Mouse (Mus musculus) kidney, embryonic 15.5 days (tissue): ENCODE results near the gene Klk6. TPM values are rescaled to one million over a fixed set of nuclear protein-coding genes. Genes with fewer than 3 reads are reported as not detected.

Source experiments
- ATAC-seq: fragments of 200-750 bp; cut with Nextera tagmentation; replicated peaks from 2 replicates; pipeline ENCODE4 v1.8.0; 2017; ENCODE audit warnings: moderate TSS enrichment; ENCODE audit not compliant: low FRiP score
- H3K27ac ChIP-seq: fragments of 300-500 bp; sonication (generic); 2 replicates; pipeline ENCODE4 v1.5.1; 2015; ENCODE audit warnings: mild to moderate bottlenecking, inconsistent platforms
- H3K27me3 ChIP-seq: fragments of 300-500 bp; sonication (generic); 2 replicates; pipeline ENCODE4 v1.6.1; 2015; ENCODE audit warnings: inconsistent platforms
- H3K36me3 ChIP-seq: fragments of 300-500 bp; sonication (generic); 2 replicates; pipeline ENCODE4 v1.6.1; 2015; ENCODE audit warnings: inconsistent platforms
- H3K4me1 ChIP-seq: fragments of 300-500 bp; sonication (generic); 2 replicates; pipeline ENCODE4 v1.6.1; 2015; ENCODE audit warnings: inconsistent platforms
- H3K4me2 ChIP-seq: fragments of 300-500 bp; sonication (generic); 2 replicates; pipeline ENCODE4 v1.6.1; 2015; ENCODE audit warnings: moderate library complexity, mild to moderate bottlenecking, inconsistent platforms
- H3K4me3 ChIP-seq: fragments of 300-500 bp; sonication (generic); replicated peaks from 2 replicates; pipeline ENCODE4 v1.5.1; 2015; ENCODE audit warnings: mild to moderate bottlenecking, inconsistent platforms
- H3K9ac ChIP-seq: fragments of 300-500 bp; sonication (generic); 2 replicates; pipeline ENCODE4 v1.6.1; 2015; ENCODE audit warnings: mild to moderate bottlenecking, inconsistent platforms
- H3K9me3 ChIP-seq: fragments of 300-500 bp; sonication (generic); replicated peaks from 2 replicates; pipeline ENCODE4 v1.6.1; 2016; ENCODE audit warnings: inconsistent platforms
- WGBS: fragments of 180-500 bp; shearing (Covaris S2); methylation state at CpG from one replicate; pipeline ENCODE4 v1.1.7; 2015; ENCODE audit warnings: mixed read lengths; 5-methylcytosine and 5-hydroxymethylcytosine counted together
- polyA plus RNA-seq: library from polyadenylated mRNA; unstranded; fragments of >200 nt; fragmentation: Nextera tagmentation; extraction: Ambion mirVana; gene quantifications from 2 replicates; pipeline ENCODE4 v1.2.1, GENCODE M21; 2015

Klk6 gene
- polyA plus RNA-seq, 1 experiment from 2014 or later: 0.18 TPM

DNA sequence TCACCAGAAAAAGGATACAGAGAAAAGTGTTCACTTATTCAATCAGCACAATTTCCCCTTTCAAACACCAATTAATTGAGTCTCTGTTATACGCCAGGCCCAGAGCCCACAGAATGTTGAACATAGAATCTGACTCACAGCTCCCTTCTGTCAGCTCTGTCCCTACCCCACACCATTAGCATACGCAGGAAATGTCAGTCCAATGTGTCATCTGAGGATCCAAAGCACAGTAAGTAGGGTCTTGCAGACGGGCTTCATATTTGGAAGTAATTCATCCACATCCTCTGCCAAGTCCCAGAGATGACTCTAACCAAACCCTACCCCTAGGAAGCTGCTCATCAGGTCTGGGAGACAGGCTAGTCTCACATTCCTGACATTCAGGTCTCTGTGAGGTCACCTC lies 36.2 kb upstream of the Klk6 start:
- no peak overlapping the region for H3K4me2 ChIP-seq
- H3K36me3 ChIP-seq: no peaks in the 10 kb centered on the region
- H3K4me3 ChIP-seq: no peak overlapping the region
- ATAC-seq: no peak
- H3K4me1 ChIP-seq: no peaks in the 10 kb centered on the region; the same call in 1 of the 2 replicates
- H3K27me3 ChIP-seq: peaks cover 6% of the 10 kb centered on the region
- no peaks in the 10 kb centered on the region for H3K9me3 ChIP-seq
- no peak overlapping the region for H3K27ac ChIP-seq
- H3K9ac ChIP-seq: no peak overlapping the region
- WGBS: 68% methylated on average over 3 of the region's 3 CpGs

DNA sequence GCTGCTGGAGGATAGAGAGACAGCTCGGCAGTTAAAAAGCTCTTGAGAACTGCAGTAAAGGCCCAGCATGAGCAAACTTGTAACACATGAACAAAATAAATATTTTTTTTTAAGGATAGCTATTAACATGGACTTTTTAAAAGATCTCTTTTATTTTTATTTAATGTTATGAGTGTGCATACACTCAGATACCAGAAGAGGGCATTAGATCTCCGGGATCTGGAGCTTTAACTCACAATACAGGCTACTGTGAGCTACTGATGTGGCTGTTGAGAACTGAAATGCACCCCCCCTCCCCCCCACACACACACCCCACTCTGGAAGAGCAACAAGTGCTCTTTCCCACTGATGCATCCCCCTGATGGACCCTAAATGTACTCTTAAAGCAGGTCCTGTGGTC lies 35.0 kb upstream of the Klk6 start:
- no peak overlapping the region for H3K4me2 ChIP-seq
- H3K9me3 ChIP-seq: no peaks in the 10 kb centered on the region
- no peak overlapping the region for H3K4me3 ChIP-seq
- no peaks in the 10 kb centered on the region for H3K4me1 ChIP-seq
- no peaks in the 10 kb centered on the region for H3K36me3 ChIP-seq
- WGBS: 56% methylated on average over 2 of the region's 2 CpGs
- H3K27me3 ChIP-seq: no peaks in the 10 kb centered on the region
- H3K9ac ChIP-seq: no peak overlapping the region
- no peak overlapping the region for H3K27ac ChIP-seq
- no peak for ATAC-seq

DNA sequence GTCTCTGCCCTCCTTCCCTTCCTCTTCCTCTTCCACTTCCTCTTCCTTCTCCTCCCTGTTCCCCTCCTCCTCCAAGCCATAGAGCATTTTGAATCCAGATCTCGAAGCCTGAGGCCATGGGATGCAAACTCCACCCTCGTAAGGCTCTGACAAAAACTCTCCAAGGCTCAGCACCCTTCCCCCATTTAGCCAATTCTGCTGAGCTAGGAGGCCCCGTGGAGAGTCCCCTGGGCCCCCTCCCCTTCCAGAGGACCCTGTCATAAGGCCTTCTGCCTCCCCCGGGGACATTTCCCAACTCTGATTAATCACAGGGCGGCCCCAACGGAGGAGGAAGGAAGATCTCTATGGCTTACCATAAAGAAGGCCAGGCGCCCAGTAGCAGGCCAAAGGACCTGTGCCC lies 32.7 kb upstream of the Klk6 start, which contains the start of gene Klk9:
Gene Klk9, plus strand, starts transcription at position 301 of the 400 bp plus-strand sequence.
- H3K27ac ChIP-seq: no peak within 1 kb of the TSS
- no peaks in the 10 kb centered on the region for H3K36me3 ChIP-seq
- no peak for ATAC-seq
- no peaks in the 10 kb centered on the region for H3K9me3 ChIP-seq
- H3K27me3 ChIP-seq: peaks cover 11% of the 10 kb centered on the region
- H3K4me3 ChIP-seq: no peak within 1 kb of the TSS
- H3K9ac ChIP-seq: no peak within 1 kb of the TSS
- WGBS: 69% methylated on average over 7 of the region's 7 CpGs
- no peak within 1 kb of the TSS for H3K4me2 ChIP-seq
- peaks cover 7% of the 10 kb centered on the region for H3K4me1 ChIP-seq

DNA sequence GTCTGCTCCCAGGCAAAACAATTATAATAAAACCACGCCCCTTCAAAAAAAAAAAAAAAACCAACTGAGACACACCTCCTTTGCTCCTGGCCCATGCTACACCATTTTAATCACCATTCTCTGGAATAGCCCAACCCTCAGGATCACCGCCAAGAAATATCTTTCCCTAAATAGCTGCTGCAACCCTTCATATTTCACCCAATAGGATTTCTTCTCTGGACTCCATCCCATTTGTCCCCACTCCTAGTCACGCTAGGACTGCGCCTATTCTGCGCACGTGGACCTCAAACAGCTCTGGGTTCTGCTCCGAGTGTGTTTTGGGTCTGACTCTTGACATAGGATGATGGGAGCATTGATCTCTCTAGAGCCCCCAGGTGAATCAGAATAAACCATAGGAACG lies 27.9 kb upstream of the Klk6 start:
- Histone ChIP-seq H3K27ac (no peak overlapping the region), H3K4me2 (peak overlapping the region; percentile 90), H3K36me3 (no peaks in the 10 kb centered on the region), H3K9ac (peak overlapping the region; percentile 46; the same call in 1 of the 2 replicates), H3K9me3 (no peaks in the 10 kb centered on the region), H3K4me3 (peak overlapping the region; percentile 60), H3K4me1 (peaks cover 23% of the 10 kb centered on the region), H3K27me3 (peaks cover 15% of the 10 kb centered on the region)
- WGBS: 5% methylated on average over 8 of the region's 8 CpGs
- 0 out of 2 replicates have a peak, but pooled peaks have one; percentile 3 for ATAC-seq

DNA sequence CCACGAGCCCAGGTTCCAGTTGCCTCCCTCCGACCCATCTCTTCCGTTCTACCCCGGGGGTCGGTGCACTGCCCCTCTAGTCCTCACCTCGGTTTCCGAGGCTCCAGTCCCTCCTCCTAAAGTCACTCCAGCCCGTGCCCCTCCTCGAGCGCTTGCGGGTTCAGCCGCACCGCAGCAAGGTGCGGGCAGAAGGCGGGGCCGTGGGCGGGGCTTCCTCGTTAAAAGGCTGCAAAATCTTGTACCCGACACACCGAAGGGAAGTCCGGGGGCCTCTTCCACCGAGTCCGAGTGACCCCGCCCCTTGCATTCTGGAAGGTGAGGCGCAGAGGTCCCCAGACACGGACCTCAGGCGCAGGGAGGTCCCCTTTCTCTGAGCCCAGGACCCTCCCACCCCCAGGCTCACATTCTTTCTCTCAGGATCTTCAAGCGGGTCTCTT lies 26.9 kb upstream of the Klk6 start, which contains the start of gene Klk8:
Gene Klk8, plus strand, starts transcription at position 245 of the 437 bp plus-strand sequence.
- peaks cover 15% of the 10 kb centered on the region for H3K27me3 ChIP-seq
- no peaks in the 10 kb centered on the region for H3K36me3 ChIP-seq
- peak within 1 kb of the TSS; percentile 90 for H3K4me2 ChIP-seq
- H3K9ac ChIP-seq: peak within 1 kb of the TSS; percentile 46
- no peak within 1 kb of the TSS for H3K27ac ChIP-seq
- ATAC-seq: peak; percentile 70
- under 1% methylated on average over 28 of the region's 28 CpGs for WGBS
- peak within 1 kb of the TSS; percentile 60 for H3K4me3 ChIP-seq
- peaks cover 23% of the 10 kb centered on the region for H3K4me1 ChIP-seq
- H3K9me3 ChIP-seq: no peaks in the 10 kb centered on the region

DNA sequence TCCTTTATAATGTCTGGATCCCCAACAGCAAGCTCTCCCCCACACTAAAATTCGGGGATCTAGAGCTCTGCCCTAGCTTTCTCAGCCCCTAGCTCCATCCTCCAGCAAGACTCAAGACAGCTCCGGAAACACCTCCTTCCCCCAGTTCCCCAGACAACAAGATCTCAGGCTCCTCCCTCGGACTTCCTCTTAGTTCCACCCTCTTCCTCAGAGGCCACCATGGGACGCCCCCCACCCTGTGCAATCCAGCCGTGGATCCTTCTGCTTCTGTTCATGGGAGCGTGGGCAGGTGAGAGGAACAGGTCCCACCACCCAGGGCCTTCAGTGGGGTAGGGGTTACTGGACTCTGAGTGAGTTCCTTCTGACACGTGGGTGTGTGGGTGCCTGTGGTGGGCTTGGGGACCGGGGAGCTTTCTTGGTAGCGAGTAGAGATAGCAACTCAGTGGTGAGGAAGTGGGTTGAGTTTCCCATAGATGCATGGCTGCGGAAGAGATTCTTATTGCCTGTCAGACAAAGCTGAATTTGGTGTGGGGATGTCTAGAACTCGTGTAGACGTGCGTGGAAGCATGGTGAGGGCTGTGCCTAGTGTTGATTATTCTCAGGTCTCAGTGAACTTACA lies 26.3 kb upstream of the Klk6 start:
- WGBS: 38% methylated on average over 13 of the region's 13 CpGs
- H3K36me3 ChIP-seq: no peaks in the 10 kb centered on the region
- H3K9me3 ChIP-seq: no peaks in the 10 kb centered on the region
- peaks cover 23% of the 10 kb centered on the region for H3K4me1 ChIP-seq
- peaks cover 15% of the 10 kb centered on the region for H3K27me3 ChIP-seq
- peak overlapping the region; percentile 90 for H3K4me2 ChIP-seq
- H3K9ac ChIP-seq: peak overlapping the region; percentile 46
- H3K4me3 ChIP-seq: peak overlapping the region; percentile 60
- ATAC-seq: peak; percentile 63
- H3K27ac ChIP-seq: no peak overlapping the region

DNA sequence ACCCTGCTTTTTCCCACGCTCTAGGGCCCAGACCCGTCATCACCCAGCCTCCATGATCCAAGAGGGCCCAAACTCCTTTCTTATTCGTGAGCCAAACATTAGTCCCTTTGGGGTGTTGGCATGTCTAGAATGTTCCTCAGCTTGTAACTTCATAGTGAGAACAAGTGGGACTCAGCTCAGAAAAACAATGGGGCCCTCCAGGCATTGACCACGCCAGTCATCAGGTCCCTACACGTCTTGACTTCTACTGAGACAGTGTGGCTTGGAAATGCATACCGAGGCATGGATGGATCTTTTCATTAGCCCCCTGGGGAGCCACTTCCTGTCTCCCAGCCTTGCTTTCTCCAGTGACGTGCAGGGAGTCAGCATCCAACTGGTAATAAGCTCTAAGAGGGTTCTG lies 24.4 kb upstream of the Klk6 start:
- ATAC-seq: no peak
- 77% methylated on average over 7 of the region's 7 CpGs for WGBS

DNA sequence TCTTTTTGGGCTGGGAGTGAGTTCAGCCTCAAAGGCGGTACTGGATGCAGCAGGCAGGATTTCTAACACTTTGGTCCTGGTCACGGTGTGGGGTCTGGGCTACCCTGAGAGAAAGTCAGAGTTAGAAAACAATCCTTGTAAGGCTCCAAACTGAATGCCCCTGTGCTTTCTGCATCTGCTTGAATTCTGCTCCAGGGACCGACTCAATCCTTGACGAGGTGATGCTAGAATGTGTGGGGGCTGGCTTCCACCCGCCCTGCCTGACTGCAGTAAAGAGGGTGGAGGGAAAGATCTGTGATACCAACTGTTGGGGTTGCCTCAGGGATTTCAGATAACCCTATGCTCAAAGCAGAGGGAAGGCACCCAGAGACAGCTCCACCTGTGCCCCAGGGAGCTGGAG lies 13.3 kb upstream of the Klk6 start, which contains the start of gene Klk7:
Gene Klk7, plus strand, starts transcription at position 301 of the 400 bp plus-strand sequence.
- no peak within 1 kb of the TSS for H3K27ac ChIP-seq
- 47% methylated on average over 5 of the region's 5 CpGs for WGBS
- H3K27me3 ChIP-seq: no peaks in the 10 kb centered on the region
- ATAC-seq: no peak
- no peaks in the 10 kb centered on the region for H3K9me3 ChIP-seq
- H3K9ac ChIP-seq: no peak within 1 kb of the TSS
- H3K36me3 ChIP-seq: no peaks in the 10 kb centered on the region
- H3K4me3 ChIP-seq: no peak within 1 kb of the TSS
- H3K4me2 ChIP-seq: no peak within 1 kb of the TSS
- H3K4me1 ChIP-seq: no peaks in the 10 kb centered on the region

More for the DNA sequence above, 24.4 kb upstream of the Klk6 start:
- H3K4me2 ChIP-seq: no peak overlapping the region
- peaks cover 23% of the 10 kb centered on the region for H3K4me1 ChIP-seq
- H3K36me3 ChIP-seq: no peaks in the 10 kb centered on the region
- H3K4me3 ChIP-seq: no peak overlapping the region
- H3K9me3 ChIP-seq: no peaks in the 10 kb centered on the region
- no peak overlapping the region for H3K9ac ChIP-seq
- H3K27ac ChIP-seq: no peak overlapping the region
- H3K27me3 ChIP-seq: peaks cover 15% of the 10 kb centered on the region

DNA sequence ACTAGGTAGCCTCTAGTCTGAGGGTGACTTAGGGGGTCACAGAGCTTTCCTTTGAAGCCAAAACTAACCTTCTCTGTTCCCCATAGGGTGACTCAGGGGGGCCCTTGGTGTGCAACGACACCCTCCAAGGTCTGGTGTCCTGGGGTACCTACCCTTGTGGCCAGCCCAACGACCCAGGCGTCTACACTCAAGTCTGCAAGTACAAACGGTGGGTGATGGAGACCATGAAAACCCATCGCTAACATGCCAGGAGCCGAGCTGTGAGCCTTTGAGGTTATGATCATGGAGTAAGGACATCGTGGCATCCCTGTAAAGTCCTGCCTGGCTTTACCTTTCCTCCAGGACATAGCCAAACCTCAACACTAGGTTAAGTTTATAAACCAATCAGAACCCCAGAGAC lies 9.1 kb upstream of the Klk6 start:
- no peak for ATAC-seq
- WGBS: 89% methylated on average over 7 of the region's 7 CpGs
- no peaks in the 10 kb centered on the region for H3K4me1 ChIP-seq
- no peaks in the 10 kb centered on the region for H3K27me3 ChIP-seq
- no peak overlapping the region for H3K9ac ChIP-seq
- no peaks in the 10 kb centered on the region for H3K36me3 ChIP-seq
- H3K27ac ChIP-seq: no peak overlapping the region
- no peak overlapping the region for H3K4me2 ChIP-seq
- no peak overlapping the region for H3K4me3 ChIP-seq
- no peaks in the 10 kb centered on the region for H3K9me3 ChIP-seq

DNA sequence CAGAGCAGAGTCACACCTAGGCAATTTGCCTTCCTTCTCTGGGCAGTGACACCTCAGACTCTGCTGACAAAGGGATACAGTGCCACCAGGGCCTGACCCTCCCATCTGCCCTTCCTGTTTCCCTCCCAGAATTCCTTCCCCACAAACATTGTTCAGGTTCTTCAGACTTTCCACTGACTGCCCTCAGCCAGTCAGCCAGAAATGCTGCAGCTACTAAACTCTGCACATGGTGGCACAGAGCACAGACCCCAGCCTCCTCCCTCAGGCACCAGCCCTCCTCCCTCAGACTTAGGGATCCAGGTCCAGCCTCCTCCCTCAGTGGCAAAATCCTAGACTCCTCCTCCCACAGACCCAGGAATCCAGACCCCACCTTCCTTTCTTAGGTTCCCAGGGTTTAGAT lies 7.6 kb upstream of the Klk6 start:
- Histone ChIP-seq H3K36me3 (no peaks in the 10 kb centered on the region), H3K4me2 (no peak overlapping the region), H3K27me3 (no peaks in the 10 kb centered on the region), H3K4me3 (no peak overlapping the region), H3K9ac (no peak overlapping the region), H3K9me3 (no peaks in the 10 kb centered on the region), H3K4me1 (no peaks in the 10 kb centered on the region), H3K27ac (no peak overlapping the region)
- peak; percentile 54 for ATAC-seq

DNA sequence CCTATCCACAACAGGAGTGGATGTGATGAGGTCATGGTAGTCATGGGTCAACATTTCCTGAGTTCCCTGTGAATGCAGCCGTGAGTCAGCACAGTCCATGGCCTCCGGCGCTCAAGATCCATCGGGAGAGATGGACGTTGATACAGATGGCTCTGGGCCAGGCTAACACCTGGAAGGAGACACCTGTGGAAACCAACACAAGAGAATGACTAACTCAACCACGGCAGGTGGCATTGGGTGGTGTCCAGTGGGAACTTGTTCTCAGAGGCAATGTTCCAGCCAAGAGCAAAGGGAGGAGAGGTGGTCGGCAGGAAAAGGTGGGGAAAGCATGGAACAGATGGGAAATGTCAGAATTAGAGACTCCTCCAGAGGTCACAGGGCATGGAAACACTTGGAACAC lies 2.7 kb upstream of the Klk6 start:
- Histone ChIP-seq H3K9ac (no peak overlapping the region), H3K9me3 (no peaks in the 10 kb centered on the region), H3K36me3 (no peaks in the 10 kb centered on the region), H3K27me3 (no peaks in the 10 kb centered on the region), H3K27ac (no peak overlapping the region), H3K4me1 (no peaks in the 10 kb centered on the region), H3K4me3 (no peak overlapping the region), H3K4me2 (no peak overlapping the region)
- 85% methylated on average over 7 of the region's 7 CpGs for WGBS
- ATAC-seq: no peak

DNA sequence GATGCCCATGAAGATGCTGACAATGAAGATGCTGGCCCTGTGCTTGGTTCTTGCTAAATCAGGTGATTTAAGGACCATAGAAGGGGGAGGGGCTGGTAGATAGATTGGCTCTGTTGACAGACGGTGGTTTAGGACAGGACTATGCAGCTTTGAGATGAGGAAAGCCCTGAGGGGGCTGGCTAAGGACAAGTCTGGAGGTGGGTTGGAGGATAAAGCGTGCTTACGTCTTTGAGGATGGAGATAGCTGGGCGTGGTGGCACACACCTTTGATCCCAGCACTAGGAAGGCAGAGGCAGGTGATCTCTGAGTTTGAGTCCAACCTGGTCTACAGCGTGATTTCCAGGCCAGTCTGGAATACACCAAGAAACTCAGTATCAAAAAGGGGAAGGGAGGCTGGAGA lies 1.8 kb downstream of the Klk6 start:
- Histone ChIP-seq H3K9ac (no peak overlapping the region), H3K9me3 (no peaks in the 10 kb centered on the region), H3K4me2 (no peak overlapping the region), H3K27me3 (no peaks in the 10 kb centered on the region), H3K27ac (no peak overlapping the region), H3K36me3 (no peaks in the 10 kb centered on the region), H3K4me3 (no peak overlapping the region), H3K4me1 (no peaks in the 10 kb centered on the region)
- WGBS: 89% methylated on average over 5 of the region's 5 CpGs
- no peak for ATAC-seq

DNA sequence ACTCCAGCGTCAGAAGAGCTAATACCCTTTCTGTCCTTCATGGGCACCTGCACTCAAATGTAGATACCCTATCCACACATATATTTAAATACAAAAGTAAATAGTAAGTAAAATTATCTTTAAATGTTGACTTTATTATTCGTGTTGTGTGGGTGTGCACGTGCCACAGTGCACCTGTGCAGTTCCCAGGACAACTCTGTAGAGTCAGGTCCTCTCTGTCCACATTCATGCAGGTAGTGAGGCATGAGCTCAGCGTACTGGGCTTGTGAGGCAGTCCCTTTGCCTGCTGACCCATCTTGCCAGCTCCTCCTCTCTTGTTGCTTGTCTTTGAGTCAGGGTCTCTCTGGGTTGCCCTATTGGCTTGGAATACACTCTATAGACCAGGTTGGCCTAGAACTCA lies 3.4 kb downstream of the Klk6 start:
- Histone ChIP-seq H3K9ac (no peak overlapping the region), H3K36me3 (no peaks in the 10 kb centered on the region), H3K27me3 (no peaks in the 10 kb centered on the region), H3K27ac (no peak overlapping the region), H3K4me1 (no peaks in the 10 kb centered on the region), H3K4me2 (no peak overlapping the region), H3K9me3 (no peaks in the 10 kb centered on the region), H3K4me3 (no peak overlapping the region)
- no peak for ATAC-seq
- 84% methylated on average over 4 of the region's 4 CpGs for WGBS
